Mouse (Mus musculus) kidney, embryonic 16.5 days (tissue): ENCODE measurements around the gene Mrps18a. TPM values are rescaled to one million over a fixed set of nuclear protein-coding genes. Genes with fewer than 3 reads are reported as not detected.

Experiments
- ATAC-seq: fragments of 200-750 bp; cut with Nextera tagmentation; 2 replicates; pipeline ENCODE4 v1.8.0; 2017; ENCODE audit warnings: moderate TSS enrichment; ENCODE audit not compliant: low FRiP score, low TSS enrichment
- H3K27ac ChIP-seq: fragments of 300-500 bp; sonication (generic); 2 replicates; pipeline ENCODE4 v1.5.1; 2014; ENCODE audit warnings: low read length
- H3K27me3 ChIP-seq: fragments of 300-500 bp; sonication (generic); 2 replicates; pipeline ENCODE4 v1.6.1; 2014; ENCODE audit warnings: low read length, control low read depth, mixed read lengths; ENCODE audit not compliant: insufficient read depth
- H3K36me3 ChIP-seq: fragments of 300-500 bp; sonication (generic); 2 replicates; pipeline ENCODE4 v1.6.1; 2014; ENCODE audit warnings: low read length, control low read depth, mixed read lengths; ENCODE audit not compliant: insufficient read depth
- H3K4me1 ChIP-seq: fragments of 300-500 bp; sonication (generic); 2 replicates; pipeline ENCODE4 v1.6.1; 2014; ENCODE audit warnings: low read length, control low read depth, mixed read lengths; ENCODE audit not compliant: insufficient read depth
- H3K4me2 ChIP-seq: fragments of 300-500 bp; sonication (generic); replicated peaks from 2 replicates; pipeline ENCODE4 v1.6.1; 2014; ENCODE audit warnings: low read depth, low read length
- H3K4me3 ChIP-seq: fragments of 300-500 bp; sonication (generic); 2 replicates; pipeline ENCODE4 v1.5.1; 2014; ENCODE audit warnings: mild to moderate bottlenecking, low read length
- H3K9ac ChIP-seq: fragments of 300-500 bp; sonication (generic); replicated peaks from 2 replicates; pipeline ENCODE4 v1.6.1; 2014; ENCODE audit warnings: low read length
- H3K9me3 ChIP-seq: fragments of 300-500 bp; sonication (generic); 2 replicates; pipeline ENCODE4 v1.6.1; 2016; ENCODE audit warnings: low read length, control low read depth
- WGBS: fragments of 180-500 bp; shearing (Covaris S2); extraction: QIAGEN DNeasy Blood & Tissue Kit; methylation state at CpG from one replicate; pipeline ENCODE4 v1.1.7; 2014; 5-methylcytosine and 5-hydroxymethylcytosine counted together
- polyA plus RNA-seq: library from polyadenylated mRNA; unstranded; fragments of >200 nt; fragmentation: Nextera tagmentation; extraction: Ambion mirVana; gene quantifications from 2 replicates; pipeline ENCODE4 v1.2.1, GENCODE M21; 2015

Mrps18a gene
- polyA plus RNA-seq, 1 experiment from 2014 or later: 162 TPM

DNA sequence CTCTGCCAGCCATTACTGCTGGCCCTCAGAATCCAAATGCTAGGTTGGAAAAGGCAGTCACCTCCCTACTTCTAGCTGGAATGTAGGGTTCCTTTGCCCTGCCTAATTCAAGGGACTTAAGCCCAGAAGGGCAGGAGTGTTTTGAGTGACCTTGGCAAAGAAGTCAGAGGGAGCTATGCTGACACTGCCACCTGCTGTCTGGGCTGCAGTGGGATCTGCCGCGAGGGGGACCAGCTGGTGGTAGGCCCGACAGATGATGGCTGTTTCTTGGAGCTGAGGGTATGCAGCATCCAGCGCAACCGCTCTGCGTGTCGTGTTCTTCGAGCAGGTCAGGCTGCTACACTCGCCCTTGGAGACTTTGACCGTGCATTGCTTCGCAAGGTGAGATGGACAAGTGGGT is 56.2 kb downstream of the Mrps18a start:
- peaks cover 14% of the 10 kb centered on the region for H3K4me1 ChIP-seq
- peaks cover 70% of the 10 kb centered on the region for H3K36me3 ChIP-seq
- H3K27ac ChIP-seq: no peak overlapping the region
- H3K4me2 ChIP-seq: no peak overlapping the region
- no peak for ATAC-seq
- WGBS: 90% methylated on average over 11 of the region's 11 CpGs
- no peaks in the 10 kb centered on the region for H3K9me3 ChIP-seq
- H3K27me3 ChIP-seq: no peaks in the 10 kb centered on the region
- H3K4me3 ChIP-seq: no peak overlapping the region
- no peak overlapping the region for H3K9ac ChIP-seq

DNA sequence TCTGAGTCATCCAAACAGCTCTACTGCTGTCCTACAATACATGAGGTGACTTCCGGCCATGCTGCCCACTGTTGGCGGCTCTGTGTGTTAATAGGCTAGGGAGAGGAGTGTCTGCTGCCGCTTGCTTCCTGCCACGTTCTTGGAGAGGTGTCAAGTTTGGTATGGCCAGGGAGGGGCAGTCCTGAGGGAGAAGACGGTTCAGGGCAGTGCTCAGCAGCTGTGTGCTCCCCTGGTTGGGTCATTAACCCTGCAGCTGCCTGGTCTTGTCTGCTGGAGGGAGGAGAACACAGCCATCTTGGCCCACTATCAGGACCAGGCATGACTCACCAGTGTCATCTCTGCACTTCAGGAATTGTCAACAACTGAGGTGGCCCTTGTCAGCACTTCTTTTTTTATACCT is 57.5 kb downstream of the Mrps18a start:
- ATAC-seq: no peak; the same call in 1 of the 2 replicates
- 32% methylated on average over 5 of the region's 5 CpGs for WGBS
- Histone ChIP-seq H3K4me1 (peaks cover 1% of the 10 kb centered on the region; the same call in 1 of the 2 replicates), H3K9me3 (no peaks in the 10 kb centered on the region), H3K36me3 (peaks cover 79% of the 10 kb centered on the region), H3K27ac (no peak overlapping the region), H3K27me3 (no peaks in the 10 kb centered on the region), H3K9ac (no peak overlapping the region), H3K4me3 (no peak overlapping the region), H3K4me2 (no peak overlapping the region)

DNA sequence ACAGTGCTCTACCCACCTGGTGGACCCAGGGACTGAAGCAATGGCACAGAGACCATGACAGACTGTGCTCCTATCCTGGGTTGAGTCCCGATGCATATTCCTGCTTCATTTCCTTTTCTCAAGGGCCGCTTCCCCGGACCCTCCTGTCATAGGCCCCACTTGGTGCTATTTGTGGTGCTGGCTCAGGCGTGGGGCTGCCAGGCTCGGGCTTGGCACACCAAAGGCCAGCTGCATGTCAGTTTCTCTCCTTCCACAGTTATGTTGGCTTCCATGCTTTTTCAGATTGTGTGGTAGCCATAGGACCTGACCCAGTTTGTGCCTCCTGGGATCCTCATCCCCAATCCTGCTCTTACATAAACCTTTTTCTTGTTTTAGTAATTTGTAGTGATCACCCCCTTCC is 58.0 kb downstream of the Mrps18a start:
- no peak overlapping the region for H3K27ac ChIP-seq
- H3K36me3 ChIP-seq: peaks cover 77% of the 10 kb centered on the region
- no peaks in the 10 kb centered on the region for H3K27me3 ChIP-seq
- H3K4me1 ChIP-seq: no peaks in the 10 kb centered on the region
- H3K4me2 ChIP-seq: no peak overlapping the region
- ATAC-seq: no peak
- no peak overlapping the region for H3K9ac ChIP-seq
- no peak overlapping the region for H3K4me3 ChIP-seq
- WGBS: 85% methylated on average over 5 of the region's 5 CpGs
- H3K9me3 ChIP-seq: no peaks in the 10 kb centered on the region

DNA sequence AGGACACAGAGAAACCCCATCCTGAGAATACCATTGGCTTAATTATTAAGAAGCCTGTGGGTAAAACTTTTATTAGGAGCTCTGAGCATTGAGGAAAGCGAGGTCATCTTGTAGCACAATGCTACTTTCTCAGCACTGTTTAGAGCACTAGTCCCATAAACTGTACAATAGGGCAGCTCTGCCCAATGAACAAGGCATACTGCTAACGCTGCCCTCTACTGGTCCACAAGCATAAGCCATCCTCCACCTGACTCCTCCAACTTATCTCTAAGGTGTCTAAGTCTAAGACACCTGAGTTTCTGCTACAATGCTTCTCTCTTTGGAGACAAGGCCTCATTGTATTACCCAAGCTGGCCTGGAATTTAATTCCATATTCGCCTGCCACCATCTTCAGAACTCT is 59.8 kb downstream of the Mrps18a start:
- peaks cover 60% of the 10 kb centered on the region for H3K36me3 ChIP-seq
- WGBS: 72% methylated on average over 3 of the region's 3 CpGs
- ATAC-seq: no peak; the same call in 1 of the 2 replicates
- no peaks in the 10 kb centered on the region for H3K27me3 ChIP-seq
- no peak overlapping the region for H3K27ac ChIP-seq
- H3K4me3 ChIP-seq: no peak overlapping the region
- H3K4me1 ChIP-seq: no peaks in the 10 kb centered on the region
- H3K9ac ChIP-seq: no peak overlapping the region
- no peak overlapping the region for H3K4me2 ChIP-seq
- H3K9me3 ChIP-seq: no peaks in the 10 kb centered on the region

Other genes starting within 250 kb of the Mrps18a start
- 5.7 and 5.9 TPM in 2 replicates for gene Vegfa, start 78.6 kb upstream of the Mrps18a start, polyA plus RNA-seq
- 15.1 and 16.5 TPM in 2 replicates for gene Rsph9, start 33.2 kb downstream of the Mrps18a start, polyA plus RNA-seq
- gene Mad2l1bp, start 42.6 kb downstream of the Mrps18a start, polyA plus RNA-seq: 39.9 and 41.2 TPM in 2 replicates
- gene Gtpbp2, start 50.0 kb downstream of the Mrps18a start, polyA plus RNA-seq: 44.8 and 51.2 TPM in 2 replicates
- gene Polh, start 91.7 kb downstream of the Mrps18a start, polyA plus RNA-seq: 13.3 and 16.8 TPM in 2 replicates
- 45.5 and 49.5 TPM in 2 replicates for gene Xpo5, start 91.8 kb downstream of the Mrps18a start, polyA plus RNA-seq
- gene Polr1c, start 137.1 kb downstream of the Mrps18a start, polyA plus RNA-seq: 109 TPM in 2 replicates
- gene Yipf3, start 137.1 kb downstream of the Mrps18a start, polyA plus RNA-seq: 132 and 139 TPM in 2 replicates
- gene Lrrc73, start 142.5 kb downstream of the Mrps18a start, polyA plus RNA-seq: 0.64 and 0.67 TPM in 2 replicates
- gene Tjap1, start 172.0 kb downstream of the Mrps18a start, polyA plus RNA-seq: 45.7 and 49.8 TPM in 2 replicates
- gene Dlk2, start 186.4 kb downstream of the Mrps18a start, polyA plus RNA-seq: 0.37 and 0.64 TPM in 2 replicates
- 6.9 and 7.3 TPM in 2 replicates for gene Abcc10, start 217.4 kb downstream of the Mrps18a start, polyA plus RNA-seq